Mouse (Mus musculus) ES-Bruce4 (cell line): ENCODE results near the gene Pitpna. TPM values are rescaled to one million over a fixed set of nuclear protein-coding genes. Genes with fewer than 3 reads are reported as not detected.

Source experiments
- H3K27ac ChIP-seq: 2 replicates; pipeline ENCODE4 v1.5.1; 2012; ENCODE audit warnings: low read length, inconsistent platforms; ENCODE audit not compliant: insufficient read depth
- H3K27me3 ChIP-seq: 2 replicates; pipeline ENCODE4 v1.6.1; 2012; ENCODE audit warnings: mild to moderate bottlenecking, low read length, inconsistent platforms; ENCODE audit not compliant: control insufficient read depth, poor library complexity, insufficient read depth, severe bottlenecking
- H3K36me3 ChIP-seq: 2 replicates; pipeline ENCODE4 v1.6.1; 2012; ENCODE audit warnings: inconsistent platforms, mild to moderate bottlenecking, low read length, moderate library complexity; ENCODE audit not compliant: control insufficient read depth, poor library complexity, insufficient read depth, severe bottlenecking
- H3K4me1 ChIP-seq: one replicate; pipeline ENCODE4 v1.8.1; 2011; ENCODE audit warnings: low read length; ENCODE audit not compliant: control insufficient read depth, insufficient read depth
- H3K4me3 ChIP-seq: 2 replicates; pipeline ENCODE4 v1.5.1; 2011; ENCODE audit warnings: low read depth, mild to moderate bottlenecking, low read length
- H3K9ac ChIP-seq: 2 replicates; pipeline ENCODE4 v1.6.1; 2012; ENCODE audit warnings: low read depth, mild to moderate bottlenecking, inconsistent platforms; ENCODE audit not compliant: poor library complexity, severe bottlenecking
- H3K9me3 ChIP-seq: replicated peaks from 2 replicates; pipeline ENCODE4 v1.6.1; 2012; ENCODE audit warnings: mild to moderate bottlenecking, low read length, inconsistent platforms; ENCODE audit not compliant: control insufficient read depth, poor library complexity, insufficient read depth, severe bottlenecking
- CTCF ChIP-seq: IDR thresholded peaks from one replicate; pipeline ENCODE4 v1.8.1; 2011; ENCODE audit warnings: low read depth, low read length
- EP300 ChIP-seq: IDR thresholded peaks from 2 replicates; pipeline ENCODE4 v1.6.1; 2011; ENCODE audit warnings: low read depth, low read length; ENCODE audit not compliant: insufficient read depth
- POLR2A ChIP-seq: IDR thresholded peaks from one replicate; pipeline ENCODE4 v1.8.1; 2011; ENCODE audit warnings: low read length; ENCODE audit not compliant: insufficient read depth
- polyA plus RNA-seq: library from polyadenylated mRNA; stranded (reverse); fragments of >200 nt; gene quantifications from 2 replicates; pipeline ENCODE4 v1.2.4, GENCODE M21; 2011; ENCODE audit warnings: low read depth; ENCODE audit not compliant: missing spikeins, insufficient read depth, insufficient read length

Gene Pitpna
- polyA plus RNA-seq, 1 experiment = 70.5 TPM

- Histone ChIP-seq H3K4me3 (no peak overlapping the region), H3K36me3 (no peaks in the 10 kb centered on the region), H3K9me3 (no peaks in the 10 kb centered on the region), H3K9ac (no peak overlapping the region), H3K27me3 (no peaks in the 10 kb centered on the region), H3K4me1 (no peaks in the 10 kb centered on the region), H3K27ac (no peak overlapping the region)
- no peak for TF ChIP-seq CTCF
- TF ChIP-seq EP300 = no peak
- TF ChIP-seq POLR2A = no peak
Measured at GRCm38 (mm10) chr11:75647681-75648211, 59.8 kb downstream of the Pitpna start.

- no peak for TF ChIP-seq POLR2A
- no peak overlapping the region for H3K27ac ChIP-seq
- H3K36me3 ChIP-seq = no peaks in the 10 kb centered on the region
- no peaks in the 10 kb centered on the region for H3K9me3 ChIP-seq
- no peaks in the 10 kb centered on the region for H3K27me3 ChIP-seq
- H3K4me3 ChIP-seq = no peak overlapping the region
- no peaks in the 10 kb centered on the region for H3K4me1 ChIP-seq
- no peak overlapping the region for H3K9ac ChIP-seq
Measured at GRCm38 (mm10) chr11:75649155-75649561, 61.3 kb downstream of the Pitpna start.

- peak within 1 kb of the TSS; percentile 77 for H3K9ac ChIP-seq
- no peaks in the 10 kb centered on the region for H3K36me3 ChIP-seq
- peaks cover 4% of the 10 kb centered on the region for H3K4me1 ChIP-seq
- no peaks in the 10 kb centered on the region for H3K27me3 ChIP-seq
- H3K9me3 ChIP-seq = no peaks in the 10 kb centered on the region
- TF ChIP-seq POLR2A = peak; percentile 57
- no peak for TF ChIP-seq CTCF
- no peak within 1 kb of the TSS for H3K27ac ChIP-seq
- peak within 1 kb of the TSS; percentile 76 for H3K4me3 ChIP-seq
Measured at GRCm38 (mm10) chr11:75650311-75650710, 62.4 kb downstream of the Pitpna start, which contains the start of gene Myo1c. TSS of gene Myo1c (plus strand) at chr11:75650504.

- H3K9ac ChIP-seq = peak overlapping the region; percentile 77
- H3K4me3 ChIP-seq = peak overlapping the region; percentile 76
- H3K36me3 ChIP-seq = no peaks in the 10 kb centered on the region
- H3K9me3 ChIP-seq = no peaks in the 10 kb centered on the region
- TF ChIP-seq EP300 (no peak), CTCF (no peak), POLR2A (no peak)
- no peaks in the 10 kb centered on the region for H3K27me3 ChIP-seq
- peaks cover 4% of the 10 kb centered on the region for H3K4me1 ChIP-seq
- no peak overlapping the region for H3K27ac ChIP-seq
Measured at GRCm38 (mm10) chr11:75650958-75651425, 63.1 kb downstream of the Pitpna start.

DNA sequence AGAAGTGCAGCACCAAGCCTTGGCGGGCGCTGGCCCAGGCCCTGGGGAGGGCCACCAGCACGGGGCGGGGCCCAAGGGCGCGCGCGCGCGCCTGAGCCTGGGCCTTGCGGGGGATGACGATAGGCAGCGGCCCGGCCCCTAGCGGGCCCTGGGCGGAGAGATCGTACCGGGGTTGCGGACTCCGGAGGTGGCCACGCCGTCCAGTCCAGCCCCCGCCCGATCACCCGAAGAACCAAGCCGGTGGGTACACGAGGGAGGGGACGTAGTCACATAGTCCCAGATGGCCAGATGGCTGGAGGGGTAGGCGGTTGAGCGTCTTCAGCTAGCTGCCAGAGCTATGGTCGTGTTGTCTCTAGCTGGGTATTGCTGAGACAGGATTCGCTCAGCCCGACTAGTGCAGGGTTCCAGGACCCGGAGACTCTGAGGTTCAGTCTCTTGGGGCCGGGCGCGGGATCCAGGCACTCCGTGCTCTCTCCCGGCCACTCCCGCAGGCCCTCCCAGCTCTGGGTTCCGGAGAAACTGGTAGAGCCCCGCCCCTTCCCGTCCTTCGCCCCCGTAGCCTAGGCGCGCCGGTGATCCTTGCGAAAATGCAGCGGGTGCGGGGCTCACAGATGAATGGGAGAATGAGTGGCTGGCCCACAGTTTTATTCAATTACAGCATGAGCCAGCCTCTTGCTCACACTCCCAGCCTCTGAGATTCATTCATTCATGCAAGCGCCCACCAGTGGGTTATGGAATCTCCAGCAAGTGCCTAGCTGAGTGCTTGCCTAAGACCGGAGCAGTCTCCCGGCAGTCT is 63.7 kb downstream of the Pitpna start:
- Histone ChIP-seq H3K9ac (peak overlapping the region; percentile 77), H3K4me3 (peak overlapping the region; percentile 76), H3K36me3 (no peaks in the 10 kb centered on the region), H3K27me3 (no peaks in the 10 kb centered on the region), H3K9me3 (no peaks in the 10 kb centered on the region), H3K4me1 (peaks cover 4% of the 10 kb centered on the region), H3K27ac (peak overlapping the region; percentile 63)
- TF ChIP-seq POLR2A (no peak), EP300 (0 out of 2 replicates have a peak, but pooled peaks have one; percentile 20), CTCF (no peak)
